Mouse (Mus musculus) cerebellum, adult 2 months (tissue): ENCODE data around the gene Gjc1. TPM values are rescaled to one million over a fixed set of nuclear protein-coding genes. Genes with fewer than 3 reads are reported as not detected.

Experiments
- DNase-seq, 2 experiments: peaks; one replicate each; pipeline ENCODE4 v3.0.0; 2021
- H3K27ac ChIP-seq: fragments of 200-500 bp; 2 replicates; pipeline ENCODE4 v1.5.1; 2012; ENCODE audit warnings: low read length, control low read depth, inconsistent platforms; ENCODE audit not compliant: insufficient read depth
- H3K27me3 ChIP-seq: fragments of 200-500 bp; 2 replicates; pipeline ENCODE4 v1.6.1; 2012; ENCODE audit warnings: inconsistent platforms, mild to moderate bottlenecking, low read length, moderate library complexity; ENCODE audit not compliant: control insufficient read depth, insufficient read depth
- H3K4me1 ChIP-seq: fragments of 200-500 bp; 2 replicates; pipeline ENCODE4 v1.6.1; 2011; ENCODE audit warnings: low read length; ENCODE audit not compliant: control insufficient read depth, insufficient read depth
- H3K4me3 ChIP-seq: fragments of 200-500 bp; replicated peaks from 2 replicates; pipeline ENCODE3; 2011; ENCODE audit warnings: mild to moderate bottlenecking, low read depth, low read length, control low read depth; ENCODE audit not compliant: insufficient read depth
- CTCF ChIP-seq: fragments of 200-500 bp; IDR thresholded peaks from 2 replicates; pipeline ENCODE4 v1.5.1; 2011; ENCODE audit warnings: low read depth, mild to moderate bottlenecking, control low read depth, low read length, moderate library complexity, borderline replicate concordance; ENCODE audit not compliant: insufficient read depth
- POLR2A ChIP-seq: fragments of 200-500 bp; IDR thresholded peaks from 2 replicates; pipeline ENCODE4 v1.6.1; 2011; ENCODE audit warnings: low read length, control low read depth, borderline replicate concordance; ENCODE audit not compliant: insufficient read depth
- WGBS: fragments of 180-500 bp; shearing (Covaris S2); methylation state at CpG from one replicate; pipeline ENCODE4 v1.1.7; 2018; 5-methylcytosine and 5-hydroxymethylcytosine counted together
- polyA plus RNA-seq: library from polyadenylated mRNA; depleted of rRNA; stranded (reverse); fragments of >200 nt; gene quantifications from 2 replicates; pipeline ENCODE4 v1.2.3, GENCODE M21; 2012

Gjc1 gene
- polyA plus RNA-seq, 1 experiment: 6.4 TPM

GRCm38 (mm10) chr11:102772771-102773700 is 46.5 kb downstream of the Gjc1 start:
- DNase-seq: peak; percentile 59 to 61
- TF ChIP-seq POLR2A (no peak), CTCF (no peak)
- 32% methylated on average over 18 of the region's 18 CpGs for WGBS
- Histone ChIP-seq H3K27ac (peak overlapping the region; percentile 67), H3K4me3 (no peak overlapping the region), H3K4me1 (peaks cover 81% of the 10 kb centered on the region), H3K27me3 (no peaks in the 10 kb centered on the region)

- TF ChIP-seq POLR2A (no peak), CTCF (no peak)
- Histone ChIP-seq H3K4me3 (no peak overlapping the region), H3K27me3 (no peaks in the 10 kb centered on the region), H3K4me1 (peaks cover 81% of the 10 kb centered on the region), H3K27ac (no peak overlapping the region; the same call in 1 of the 2 replicates)
- DNase-seq: peak; percentile 31 to 41
- WGBS: 36% methylated on average over 16 of the region's 16 CpGs
Observed at GRCm38 (mm10) chr11:102771916-102772714, 47.4 kb downstream of the Gjc1 start.

GRCm38 (mm10) chr11:102770662-102771435 is 48.7 kb downstream of the Gjc1 start:
- H3K27ac ChIP-seq: peak overlapping the region; percentile 31
- DNase-seq: peak in 1 of 2 experiments; percentile 61
- peaks cover 85% of the 10 kb centered on the region for H3K4me1 ChIP-seq
- H3K27me3 ChIP-seq: no peaks in the 10 kb centered on the region
- TF ChIP-seq CTCF (no peak), POLR2A (no peak)
- 17% methylated on average over 15 of the region's 15 CpGs for WGBS
- no peak overlapping the region for H3K4me3 ChIP-seq

- H3K4me1 ChIP-seq: peaks cover 85% of the 10 kb centered on the region
- TF ChIP-seq POLR2A: no peak
- no peak for TF ChIP-seq CTCF
- peak in 1 of 2 experiments; percentile 53 for DNase-seq
- no peaks in the 10 kb centered on the region for H3K27me3 ChIP-seq
- H3K4me3 ChIP-seq: no peak overlapping the region
- H3K27ac ChIP-seq: peak overlapping the region; percentile 31
- 51% methylated on average over 12 of the region's 12 CpGs for WGBS
Observed at GRCm38 (mm10) chr11:102769993-102770661, 49.4 kb downstream of the Gjc1 start.

- H3K4me1 ChIP-seq: peaks cover 87% of the 10 kb centered on the region
- no peak overlapping the region for H3K4me3 ChIP-seq
- H3K27ac ChIP-seq: no peak overlapping the region
- H3K27me3 ChIP-seq: no peaks in the 10 kb centered on the region
- TF ChIP-seq POLR2A: no peak
- no peak for TF ChIP-seq CTCF
- no peak for DNase-seq
- 80% methylated on average over 6 of the region's 6 CpGs for WGBS
Observed at GRCm38 (mm10) chr11:102769141-102769540, 50.4 kb downstream of the Gjc1 start.

GRCm38 (mm10) chr11:102767055-102767670 is 52.3 kb downstream of the Gjc1 start:
- no peaks in the 10 kb centered on the region for H3K27me3 ChIP-seq
- 14% methylated on average over 6 of the region's 6 CpGs for WGBS
- H3K4me1 ChIP-seq: peaks cover 76% of the 10 kb centered on the region
- DNase-seq: peak; percentile 61 to 65
- peak overlapping the region; percentile 67 for H3K27ac ChIP-seq
- TF ChIP-seq CTCF (no peak), POLR2A (no peak)
- no peak overlapping the region for H3K4me3 ChIP-seq

GRCm38 (mm10) chr11:102765416-102765815 is 54.1 kb downstream of the Gjc1 start:
- H3K27ac ChIP-seq: peak overlapping the region; percentile 32
- H3K27me3 ChIP-seq: no peaks in the 10 kb centered on the region
- H3K4me1 ChIP-seq: peaks cover 64% of the 10 kb centered on the region
- peak in 1 of 2 experiments; percentile 45 for DNase-seq
- no peak for TF ChIP-seq CTCF
- TF ChIP-seq POLR2A: no peak
- H3K4me3 ChIP-seq: no peak overlapping the region
- 12% methylated on average over 5 of the region's 5 CpGs for WGBS
